Mouse (Mus musculus) erythroid progenitor cell, adult 5-6 weeks (primary cell): ENCODE data around the gene Scimp. TPM values are rescaled to one million over a fixed set of nuclear protein-coding genes. Genes with fewer than 3 reads are reported as not detected.
A peak's percentile ranks its signal among the peaks of the same experiment; 100 is the strongest.

Source experiments
- ATAC-seq: replicated peaks from 2 replicates; pipeline ENCODE4 v1.8.0; 2016; ENCODE audit warnings: moderate number of reproducible peaks, mild to moderate bottlenecking, moderate TSS enrichment, inconsistent platforms; ENCODE audit not compliant: poor library complexity, low FRiP score, severe bottlenecking
- total RNA-seq, 2 experiments: library from RNA; stranded (forward) in 1 of 2; stranded (reverse) in 1 of 2; fragments of 150-400 nt in 1 of 2; fragments of 186-747, 209-891 nt in 1 of 2; gene quantifications; 2 replicates each; pipeline versions ENCODE4 v1.2.3 to v1.2.4; 2015 to 2017; ENCODE audit warnings: low replicate concordance in 2 of 2

The Scimp gene
- not detected in 2 replicates for total RNA-seq (2015; ENCODE audit: low replicate concordance)
- total RNA-seq (2017; ENCODE audit: low replicate concordance), result not detected in 2 replicates

DNA sequence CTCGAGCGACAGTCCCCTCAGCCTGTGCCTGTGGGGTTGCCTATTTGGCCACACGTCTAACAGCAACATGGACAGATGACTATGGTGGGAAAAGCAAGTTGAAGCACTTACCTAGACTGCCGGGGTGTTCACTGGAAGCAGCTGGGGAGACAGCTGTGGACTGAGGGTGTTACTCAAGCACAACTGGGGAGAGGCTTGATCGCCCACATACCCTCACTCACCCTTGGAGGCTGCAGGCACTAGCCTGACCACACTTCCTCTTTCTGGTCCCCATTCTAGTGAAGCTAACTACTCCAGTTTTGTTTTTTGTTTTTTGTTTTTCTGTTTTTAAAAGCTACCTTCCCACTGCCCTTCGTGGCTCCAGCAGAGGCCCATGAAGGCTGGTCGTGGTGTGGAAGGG, at the start of gene Scimp:
TSS of gene Scimp (minus strand) at position 222 of the 400 bp plus-strand sequence.
- ATAC-seq, result no peak

DNA sequence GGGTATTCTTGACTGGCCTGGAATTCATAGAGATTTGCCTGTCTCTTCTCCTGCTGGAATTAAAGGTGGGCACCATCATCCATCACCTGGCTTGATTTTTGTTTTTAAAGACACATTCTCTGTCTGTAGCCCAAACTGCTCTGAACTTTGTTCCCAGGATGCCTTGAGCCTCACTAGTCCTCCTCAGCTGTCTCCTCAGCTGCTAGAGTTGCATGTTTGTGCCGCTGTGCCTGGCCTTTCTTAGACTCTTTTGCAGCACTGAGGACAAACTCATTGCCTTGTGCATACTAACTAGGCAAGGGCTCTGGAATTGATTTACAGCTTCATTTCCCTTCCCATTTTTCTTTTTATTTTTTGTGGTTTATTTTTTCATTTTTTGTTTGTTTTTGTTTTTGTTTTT, 48.0 kb upstream of the Scimp start:
- no peak for ATAC-seq

GRCm38 (mm10) chr11:70846029-70846428, 33.6 kb upstream of the Scimp start:
- ATAC-seq, result no peak

- 0 out of 2 replicates have a peak, but pooled peaks have one; percentile 8 for ATAC-seq
Observed at GRCm38 (mm10) chr11:70845457-70845978, 33.1 kb upstream of the Scimp start.

DNA sequence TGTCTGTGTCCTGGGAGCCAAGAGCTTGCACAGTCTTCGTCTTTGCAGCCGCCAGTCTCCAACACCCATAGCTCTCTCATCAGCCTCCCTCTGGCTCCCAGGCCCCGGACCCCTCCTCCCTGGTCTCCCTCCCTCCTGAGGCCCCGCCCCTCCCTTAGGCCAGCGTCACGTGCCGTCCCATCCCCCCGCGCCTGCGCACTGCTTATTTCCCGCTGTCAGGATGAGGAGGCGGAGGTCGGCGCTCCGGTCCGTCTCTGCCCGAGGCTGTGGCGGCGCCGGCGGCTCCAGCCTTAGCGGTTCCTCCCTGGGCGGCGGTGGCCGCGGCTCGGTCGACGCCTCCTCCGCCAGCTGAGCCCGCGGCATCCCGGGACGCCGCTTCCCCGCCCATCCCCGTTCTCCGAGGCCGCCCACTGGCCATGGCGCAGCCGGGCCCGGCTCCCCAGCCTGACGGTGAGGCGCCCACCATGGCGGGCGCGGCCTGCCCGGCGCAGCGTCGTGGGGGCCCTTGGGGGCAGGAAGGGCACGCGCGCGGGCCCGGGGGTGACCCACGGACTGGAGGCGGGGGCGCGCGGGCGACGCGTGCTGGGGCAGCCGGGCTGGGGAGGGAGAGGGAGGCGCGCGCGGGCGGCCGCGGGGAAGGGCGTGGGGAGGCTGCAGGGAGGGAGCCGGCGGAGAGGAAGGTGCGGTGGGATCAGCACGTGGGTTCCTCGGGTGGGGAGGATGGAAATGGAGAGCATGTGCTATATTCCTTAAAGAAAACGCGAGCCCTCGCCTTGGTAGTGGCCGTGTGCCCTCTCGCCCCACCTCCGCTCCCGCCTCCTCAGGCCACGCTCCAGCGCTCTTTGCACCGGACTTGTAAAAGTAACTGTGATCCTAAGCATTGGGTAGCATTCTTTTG, 32.4 kb upstream of the Scimp start, which contains the start of gene Rabep1:
TSS of gene Rabep1 (plus strand) at position 220 of the 898 bp plus-strand sequence.
- ATAC-seq, result peak; percentile 81

- ATAC-seq, result no peak
Observed at GRCm38 (mm10) chr11:70843701-70844551, 31.5 kb upstream of the Scimp start.

DNA sequence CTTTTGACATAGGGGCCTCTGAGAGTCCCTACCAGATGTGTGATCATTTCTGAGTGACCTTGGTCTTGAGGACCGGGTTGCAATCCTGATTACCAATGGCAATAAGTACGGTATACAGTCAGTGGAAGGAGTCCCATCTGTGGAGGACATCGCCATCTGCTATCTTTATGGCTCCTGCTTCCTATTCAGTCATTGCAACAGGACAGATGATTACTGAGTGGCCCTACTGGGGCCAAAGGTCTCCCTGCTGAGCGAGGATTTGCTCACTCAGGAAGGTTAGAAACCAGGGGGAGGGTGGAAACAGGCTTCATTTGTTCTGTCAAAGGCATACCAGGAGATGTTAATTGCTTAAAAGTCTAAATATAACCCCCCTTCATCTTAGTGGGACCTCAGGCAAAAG, 30.6 kb upstream of the Scimp start:
- ATAC-seq, result no peak

DNA sequence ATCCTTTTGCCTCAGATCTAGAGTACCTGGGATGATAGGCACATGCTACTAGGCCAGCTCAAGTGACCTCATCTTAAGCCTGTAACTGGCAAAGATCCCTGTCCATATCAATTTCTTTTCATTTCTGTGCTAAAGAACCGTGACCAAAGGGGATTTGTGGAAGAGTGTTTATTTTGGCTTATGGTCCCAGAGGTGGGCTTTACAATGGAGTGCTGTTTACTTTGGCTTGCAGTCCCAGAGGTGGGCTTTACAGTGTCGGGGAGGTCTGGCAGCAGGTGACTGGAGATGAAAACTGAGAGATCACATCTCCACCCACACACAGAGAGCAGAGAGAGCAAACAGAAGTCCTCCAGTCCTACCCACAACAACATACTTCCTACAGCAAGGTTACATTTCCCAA, 26.2 kb upstream of the Scimp start:
- ATAC-seq, result no peak

DNA sequence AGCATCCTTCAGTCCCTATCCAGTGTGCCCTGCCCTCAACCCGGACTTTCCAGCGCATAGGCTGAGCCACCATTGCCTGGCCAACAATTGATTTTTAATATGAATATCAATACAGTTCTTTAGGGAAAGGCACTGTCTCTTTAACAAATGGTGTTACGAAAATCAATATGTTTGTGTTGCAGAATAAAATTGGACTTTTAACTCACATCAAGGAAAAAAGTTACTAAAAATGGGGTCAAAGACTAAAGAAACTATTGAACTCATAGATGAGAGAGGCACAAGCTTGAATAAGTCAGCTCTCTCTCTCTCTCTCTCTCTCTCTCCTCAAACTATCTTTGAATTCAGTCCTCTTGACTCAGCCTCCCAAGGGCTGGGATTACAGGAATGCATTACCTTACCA, 24.6 kb upstream of the Scimp start:
- no peak for ATAC-seq

GRCm38 (mm10) chr11:70835381-70835831, 23.0 kb upstream of the Scimp start:
- no peak for ATAC-seq

GRCm38 (mm10) chr11:70833831-70834230, 21.4 kb upstream of the Scimp start:
- no peak for ATAC-seq

DNA sequence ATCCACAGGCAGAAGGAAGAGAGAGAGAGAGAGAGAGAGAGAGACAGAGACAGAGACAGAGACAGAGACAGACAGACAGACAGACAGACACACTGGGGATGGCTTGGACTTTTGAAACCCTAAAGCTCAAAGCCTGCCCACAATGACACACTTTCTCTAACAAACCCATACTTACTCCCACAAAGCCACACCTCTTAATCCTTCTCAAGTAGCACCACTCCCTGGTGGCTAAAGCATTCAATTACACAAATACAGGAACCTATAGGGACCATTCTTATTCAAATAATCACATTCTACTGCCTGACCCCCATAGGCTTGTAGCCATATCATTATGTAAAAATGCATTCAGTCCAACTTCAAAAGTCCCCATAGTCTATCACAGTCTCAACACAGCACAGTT, 21.0 kb upstream of the Scimp start:
- no peak for ATAC-seq

- no peak for ATAC-seq
Observed at GRCm38 (mm10) chr11:70831201-70831600, 18.8 kb upstream of the Scimp start.

- no peak for ATAC-seq
Observed at GRCm38 (mm10) chr11:70828975-70829615, 16.7 kb upstream of the Scimp start.

DNA sequence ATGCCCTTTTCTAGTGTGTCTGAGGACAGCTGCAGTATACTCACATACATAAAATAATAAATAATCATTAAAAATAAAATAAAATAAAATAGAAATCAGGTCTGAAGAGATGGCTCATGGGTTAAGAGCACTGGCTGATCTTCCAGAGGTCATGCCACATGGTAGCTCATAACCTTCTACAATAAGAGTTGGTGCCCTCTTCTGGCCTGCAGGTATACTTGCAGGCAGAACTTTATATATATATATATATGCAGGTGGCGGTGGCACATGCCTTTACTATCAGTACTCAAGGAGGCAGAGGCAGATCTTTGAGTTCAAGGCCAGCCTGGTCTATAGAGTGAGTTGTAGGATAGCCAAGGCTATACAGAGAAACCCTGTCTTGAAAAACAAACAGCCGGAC, 13.8 kb upstream of the Scimp start:
- peak; percentile 70 for ATAC-seq

DNA sequence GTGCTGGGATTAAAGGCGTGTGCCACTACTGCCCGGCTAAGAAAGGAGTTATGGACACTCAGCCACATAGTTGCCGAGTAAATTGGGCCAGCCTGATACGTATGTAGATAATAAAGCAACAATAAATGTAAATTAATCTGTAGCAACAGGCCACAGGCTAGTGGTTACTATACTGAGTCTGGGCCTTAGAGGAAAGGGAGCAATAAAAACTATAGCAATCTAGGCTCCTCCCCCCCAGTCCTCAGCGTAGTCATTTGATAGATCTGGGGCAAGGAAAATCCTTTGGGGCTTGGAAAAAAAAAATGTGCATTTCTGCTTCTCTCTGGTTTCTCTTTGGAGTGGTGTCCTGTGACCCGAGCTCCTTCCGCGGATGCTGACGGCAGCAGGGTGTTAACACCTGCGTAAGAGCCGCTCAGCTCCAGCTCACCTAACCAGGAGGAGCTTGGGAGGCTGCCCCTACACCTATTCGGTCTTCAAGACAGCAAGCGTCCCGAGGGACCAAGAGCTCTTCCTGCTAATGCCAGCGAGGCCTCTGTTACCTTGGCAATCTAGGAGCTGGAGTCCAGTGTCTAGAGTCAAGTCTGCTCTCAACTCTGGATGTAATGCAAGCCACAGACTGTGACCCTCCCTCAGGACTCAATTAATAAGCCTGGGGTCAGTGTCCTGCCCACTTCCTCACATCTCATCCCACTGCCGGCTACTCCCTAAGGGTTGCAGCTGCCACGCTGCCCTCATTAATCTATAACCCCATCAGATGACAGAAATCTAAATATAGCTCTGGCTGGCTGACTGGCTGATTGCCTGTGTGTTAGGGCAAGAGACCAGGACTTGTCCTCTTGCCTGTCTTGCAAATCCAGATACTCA, 9.6 kb upstream of the Scimp start:
- ATAC-seq, result no peak

- ATAC-seq, result no peak
Observed at GRCm38 (mm10) chr11:70820120-70820519, 7.7 kb upstream of the Scimp start.

GRCm38 (mm10) chr11:70816770-70817169, 4.4 kb upstream of the Scimp start:
- no peak for ATAC-seq
